Mouse (Mus musculus): ENCODE measurements around the gene Meis1.

Gene Meis1

DNA sequence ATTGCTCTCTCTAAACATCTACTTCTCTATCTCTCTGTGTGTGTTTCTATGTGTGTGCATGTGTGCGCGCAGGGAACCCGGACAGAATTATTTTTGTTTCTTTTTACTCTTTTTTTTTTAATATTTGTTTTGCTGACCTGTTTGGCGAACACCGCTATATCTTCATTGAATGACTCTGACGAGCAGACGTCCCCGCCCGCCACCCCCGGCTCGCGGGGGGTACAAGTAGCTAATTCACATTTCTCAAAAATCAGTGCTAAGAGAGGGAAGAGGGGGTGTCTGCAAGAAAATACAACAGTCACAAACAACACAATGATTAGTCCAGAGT lies 4.7 kb downstream of the Meis1 start:
- DNase-seq, result no peak

DNA sequence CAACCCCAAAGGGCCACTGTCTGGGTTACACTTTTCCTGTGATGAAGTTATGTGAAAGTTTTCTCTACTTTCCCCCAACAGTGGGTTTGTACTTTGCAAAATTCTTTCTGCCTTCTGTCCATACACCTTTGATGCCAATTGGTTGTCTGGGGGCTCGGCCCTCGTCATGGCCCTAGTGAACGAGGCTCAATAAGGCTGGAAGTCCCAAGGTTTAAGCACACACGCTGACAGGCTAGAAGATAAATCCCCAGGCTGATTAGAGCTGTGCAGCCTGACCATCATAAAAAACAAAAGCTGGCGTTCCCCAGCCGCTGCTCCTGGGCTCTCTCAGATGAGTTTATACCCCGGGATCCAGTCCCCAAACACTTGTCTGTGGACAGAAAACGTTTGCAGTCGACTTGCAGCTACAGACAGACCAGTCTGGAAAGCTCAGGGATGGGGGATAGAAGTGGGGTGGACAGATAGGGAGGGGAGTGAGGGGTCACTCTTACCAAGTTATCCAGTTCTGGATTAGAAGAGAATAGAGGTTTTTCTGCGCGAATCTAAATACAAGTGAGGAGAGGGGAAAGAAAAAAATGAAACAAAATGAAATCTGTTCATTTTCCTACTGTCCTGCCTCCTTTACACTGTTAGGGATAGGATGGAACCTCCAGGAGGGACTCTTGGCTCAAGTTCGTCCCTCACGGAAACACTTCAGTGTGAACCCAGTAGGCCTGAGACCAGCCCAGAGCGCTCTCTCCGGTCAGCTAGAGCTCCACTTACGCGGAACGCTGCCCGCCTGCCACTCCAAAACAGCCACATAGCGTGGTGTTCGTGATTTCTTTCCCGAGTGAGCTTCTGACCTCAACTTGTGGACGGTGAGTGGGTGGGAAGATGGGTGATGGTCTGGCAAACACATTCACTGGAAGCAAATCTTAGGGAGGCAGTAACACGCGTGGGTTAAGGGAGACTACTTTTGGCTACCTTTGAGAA lies 5.4 kb downstream of the Meis1 start:
- peak; percentile 63 for DNase-seq

DNA sequence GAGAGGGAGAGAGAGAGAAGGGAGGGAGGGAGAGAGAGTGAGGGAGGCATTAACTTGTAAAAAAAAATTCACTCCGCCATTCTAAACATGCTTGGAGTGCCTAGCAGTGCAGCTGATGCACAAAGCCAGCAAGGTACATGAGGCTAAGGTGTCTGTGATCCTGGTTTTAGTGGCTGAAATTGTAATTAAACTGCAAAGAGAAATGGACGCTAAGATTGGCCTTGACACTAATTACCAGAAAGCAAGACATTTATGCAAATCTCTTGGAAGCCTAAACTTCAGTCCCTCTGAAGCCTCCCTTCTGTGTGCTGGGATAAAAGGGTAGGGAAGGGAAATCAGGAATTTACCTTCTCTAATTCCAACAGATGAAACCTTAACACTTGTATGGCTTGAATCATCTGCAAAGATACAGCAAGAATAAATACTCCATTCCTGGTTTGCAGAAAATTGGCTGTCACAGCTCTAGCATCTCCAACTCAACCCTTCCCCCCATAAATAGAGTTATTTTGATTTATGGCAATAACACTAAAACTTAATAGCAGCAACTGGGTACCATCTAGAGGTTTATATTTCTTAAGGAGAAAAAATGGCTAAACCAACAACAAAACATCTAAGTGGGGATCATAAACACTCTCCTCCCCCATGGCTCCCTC lies 6.2 kb downstream of the Meis1 start:
- peak; percentile 12 for DNase-seq

DNA sequence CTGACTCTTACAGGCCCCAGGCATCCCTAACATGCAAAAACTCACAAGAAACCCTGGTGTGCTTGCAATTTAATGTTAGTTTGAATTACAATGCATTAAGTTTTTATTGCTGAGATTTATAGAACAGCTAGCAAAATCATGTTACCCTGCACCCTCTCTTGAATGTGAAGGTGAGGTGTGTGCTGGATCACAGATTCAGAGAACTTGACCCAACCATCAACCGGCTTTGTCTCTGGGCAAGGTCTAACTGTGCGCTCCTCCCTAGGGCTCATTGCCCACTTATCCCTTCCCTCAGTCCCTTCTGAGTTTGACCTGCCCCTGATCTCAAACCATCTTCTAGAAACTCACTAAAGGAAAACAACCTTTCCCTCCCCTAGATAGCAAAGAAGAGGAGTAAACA lies 6.8 kb downstream of the Meis1 start:
- peak; percentile 32 for DNase-seq

DNA sequence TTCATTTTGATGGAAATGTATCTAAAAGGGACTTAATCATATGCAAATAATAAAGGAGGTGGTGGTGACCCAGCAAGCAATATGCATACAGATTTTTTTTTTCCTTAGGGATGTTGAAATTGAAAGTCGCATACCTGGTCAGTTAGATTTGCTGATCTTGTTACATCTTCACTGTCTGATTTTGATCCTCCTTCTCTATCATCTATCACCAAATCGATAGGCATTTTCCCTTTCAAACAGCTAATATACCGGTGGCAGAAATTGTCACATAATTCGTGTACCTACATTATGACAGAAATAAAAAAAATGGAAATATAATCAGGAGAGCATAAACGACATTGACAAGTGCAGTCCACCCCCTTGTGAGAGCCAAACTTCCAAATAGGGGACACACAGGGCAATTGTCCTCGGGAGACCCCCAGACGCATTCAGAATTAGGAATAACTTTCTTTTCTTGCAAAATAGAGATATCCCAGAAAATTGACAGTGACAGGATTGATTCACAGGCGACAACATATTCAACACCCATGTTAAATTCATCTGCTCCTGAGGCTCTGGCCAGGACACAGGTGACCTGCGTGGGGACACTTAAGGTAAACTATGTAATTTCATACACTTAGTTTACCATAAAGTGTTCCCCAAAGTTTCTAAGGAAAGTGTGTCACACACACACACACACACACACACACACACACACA lies 7.5 kb downstream of the Meis1 start:
- peak; percentile 20 for DNase-seq

DNA sequence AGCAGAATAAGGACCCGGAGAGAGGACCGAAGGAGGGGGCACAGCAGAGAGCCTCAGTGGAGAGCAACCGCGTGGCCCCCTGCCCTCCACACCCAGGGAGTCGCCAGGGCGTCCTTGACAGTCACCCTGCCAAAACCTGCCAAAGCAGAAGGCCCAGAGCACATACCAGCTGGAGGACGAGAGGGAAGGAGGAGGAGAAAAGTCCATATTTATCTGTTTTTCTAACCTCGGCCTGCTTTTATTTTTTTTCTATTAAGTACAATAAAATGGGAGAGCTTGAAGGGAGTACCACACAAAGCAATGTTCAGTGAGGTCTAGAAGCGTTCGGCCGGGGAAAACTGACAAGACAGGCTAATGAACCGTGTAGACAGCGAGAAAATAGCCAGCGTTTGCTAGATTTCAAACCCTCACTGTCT lies 8.4 kb downstream of the Meis1 start:
- DNase-seq, result peak; percentile 75

DNA sequence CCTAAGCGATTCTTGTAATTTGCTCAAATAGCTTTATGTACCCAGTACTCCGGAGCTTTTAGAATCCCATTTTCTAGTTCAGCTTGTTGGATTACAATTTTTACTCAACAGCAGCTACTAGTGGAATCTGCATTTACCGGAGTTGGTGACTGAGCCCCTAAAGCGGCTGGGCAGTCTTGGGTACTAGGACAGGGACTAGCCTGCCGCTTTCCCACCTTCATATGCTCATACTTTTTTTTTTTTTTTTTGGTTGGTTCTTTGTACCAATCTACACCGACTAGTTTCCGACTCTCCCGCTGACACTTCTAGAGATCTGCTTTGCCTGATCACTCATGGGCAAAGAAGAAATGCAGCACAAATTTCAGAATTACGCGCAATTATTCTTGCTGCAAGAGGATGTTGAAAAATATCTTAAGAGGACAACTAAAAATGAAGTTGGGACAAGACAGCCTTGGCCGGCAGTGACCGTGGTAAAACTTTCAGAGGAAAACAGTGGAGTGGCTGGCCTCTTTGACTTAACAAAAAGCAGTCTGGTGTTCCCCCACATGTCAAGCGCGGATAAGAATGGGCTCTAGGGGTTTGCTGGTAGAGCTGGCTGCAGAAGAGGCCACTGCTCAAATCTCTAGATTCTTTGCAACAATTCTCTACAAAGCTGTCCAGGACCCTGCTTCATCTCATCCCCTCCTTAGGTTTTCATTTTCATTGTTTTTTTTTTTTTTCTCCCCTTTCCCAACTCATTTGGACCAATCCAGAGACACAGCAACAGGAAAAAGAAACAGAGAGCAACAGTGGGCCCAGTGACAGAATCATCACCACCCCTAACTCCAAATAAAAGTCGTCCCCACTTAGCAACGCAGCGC lies 9.0 kb downstream of the Meis1 start:
- peak; percentile 33 for DNase-seq

DNA sequence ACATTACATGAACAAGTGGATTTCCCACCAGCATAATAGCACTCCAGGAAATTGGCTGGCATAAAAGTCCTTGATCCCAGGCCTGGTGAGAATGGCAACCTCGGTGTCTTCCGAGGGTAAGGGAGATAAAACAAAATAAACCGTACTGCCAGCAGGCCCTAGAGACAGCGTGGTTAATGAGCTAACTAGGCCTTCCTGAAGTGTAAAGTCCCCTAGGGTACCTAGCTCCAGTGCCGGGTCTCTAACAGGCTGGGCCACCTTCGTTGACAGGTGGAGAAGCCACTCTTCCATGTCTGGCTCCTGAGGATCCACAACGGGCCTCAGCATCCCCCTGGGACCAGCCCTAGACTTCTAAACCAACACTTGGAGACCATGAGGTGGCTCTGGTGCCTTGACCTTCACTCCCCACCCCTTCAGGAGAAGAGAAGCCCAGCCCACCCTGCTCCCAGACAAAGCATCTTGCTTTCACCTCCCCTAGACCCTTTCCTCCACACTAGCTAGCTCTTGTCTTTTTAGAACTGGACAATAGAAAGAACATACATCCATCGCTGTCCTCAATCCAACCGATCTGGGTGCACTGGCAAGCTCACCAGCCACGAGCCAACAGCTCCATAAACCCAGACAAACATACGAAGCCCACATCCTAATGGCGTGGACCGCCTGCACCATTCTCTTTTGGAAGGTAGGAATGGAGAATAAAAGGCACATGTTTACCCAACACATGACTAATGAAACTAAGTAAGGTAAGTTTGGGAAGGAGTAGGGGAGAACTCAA lies 10.0 kb downstream of the Meis1 start:
- DNase-seq, result peak; percentile 56

DNA sequence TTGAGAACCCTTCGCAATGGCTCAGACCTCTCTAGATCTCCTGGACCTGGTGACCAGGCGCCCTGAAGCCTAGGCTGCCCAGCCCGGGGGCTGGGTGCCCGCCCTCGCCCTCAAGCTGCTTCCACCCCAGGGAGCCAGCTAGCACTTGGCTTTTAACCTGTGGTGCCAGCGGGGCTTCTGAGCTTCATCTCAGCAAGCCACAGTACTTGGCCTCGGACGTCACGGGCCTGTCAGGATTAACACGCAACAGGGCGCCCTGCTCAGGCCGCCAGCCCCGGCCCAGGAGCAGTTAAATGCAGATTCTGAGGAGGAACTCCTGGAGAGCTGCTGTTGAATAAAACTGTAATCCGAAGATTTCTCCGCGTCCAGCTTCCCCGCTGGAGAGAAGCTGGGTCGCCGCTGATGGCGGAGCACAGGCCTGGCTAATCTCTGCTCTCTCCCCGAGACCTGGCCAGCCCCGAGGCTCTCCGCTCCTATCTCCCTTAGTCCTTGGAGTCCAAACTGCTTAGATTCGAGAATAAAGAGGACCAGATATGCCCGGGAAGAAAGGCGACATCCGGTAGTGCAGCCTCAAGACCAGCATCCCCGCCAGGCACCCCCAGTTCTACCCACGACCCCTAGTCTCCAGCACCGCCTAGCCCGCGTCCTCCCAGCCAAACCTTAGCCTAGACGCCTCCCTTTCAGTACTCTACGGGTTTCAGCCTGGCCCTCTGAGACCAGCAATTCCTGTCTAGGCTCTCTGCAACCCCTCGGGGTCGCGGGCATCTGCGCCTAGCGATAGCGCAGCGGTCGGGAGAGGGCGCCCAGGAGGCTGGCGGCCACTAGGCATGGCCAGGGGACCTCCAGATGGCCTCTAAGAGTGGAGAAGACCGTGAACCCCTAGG lies 11.0 kb downstream of the Meis1 start:
- DNase-seq, result peak; percentile 82

DNA sequence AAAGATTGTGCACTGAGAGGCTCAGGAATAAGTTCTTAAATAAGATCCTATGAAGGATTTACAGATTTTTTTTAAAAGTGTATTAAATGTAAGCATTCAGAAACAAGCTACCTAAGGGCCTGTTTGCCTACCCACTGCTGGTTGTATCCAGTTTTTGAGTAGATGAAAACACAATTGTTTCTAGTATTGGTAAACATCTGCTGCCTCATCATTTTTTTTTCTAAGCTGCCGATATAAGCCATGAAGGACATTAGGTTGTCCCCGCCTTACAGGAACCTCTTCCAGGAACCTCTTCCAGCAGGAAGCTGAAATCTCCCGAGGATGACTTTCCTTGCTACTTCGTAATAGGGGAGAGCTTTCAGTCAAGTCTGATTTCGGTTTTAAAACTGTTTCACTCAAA lies 11.7 kb downstream of the Meis1 start:
- no peak for DNase-seq

DNA sequence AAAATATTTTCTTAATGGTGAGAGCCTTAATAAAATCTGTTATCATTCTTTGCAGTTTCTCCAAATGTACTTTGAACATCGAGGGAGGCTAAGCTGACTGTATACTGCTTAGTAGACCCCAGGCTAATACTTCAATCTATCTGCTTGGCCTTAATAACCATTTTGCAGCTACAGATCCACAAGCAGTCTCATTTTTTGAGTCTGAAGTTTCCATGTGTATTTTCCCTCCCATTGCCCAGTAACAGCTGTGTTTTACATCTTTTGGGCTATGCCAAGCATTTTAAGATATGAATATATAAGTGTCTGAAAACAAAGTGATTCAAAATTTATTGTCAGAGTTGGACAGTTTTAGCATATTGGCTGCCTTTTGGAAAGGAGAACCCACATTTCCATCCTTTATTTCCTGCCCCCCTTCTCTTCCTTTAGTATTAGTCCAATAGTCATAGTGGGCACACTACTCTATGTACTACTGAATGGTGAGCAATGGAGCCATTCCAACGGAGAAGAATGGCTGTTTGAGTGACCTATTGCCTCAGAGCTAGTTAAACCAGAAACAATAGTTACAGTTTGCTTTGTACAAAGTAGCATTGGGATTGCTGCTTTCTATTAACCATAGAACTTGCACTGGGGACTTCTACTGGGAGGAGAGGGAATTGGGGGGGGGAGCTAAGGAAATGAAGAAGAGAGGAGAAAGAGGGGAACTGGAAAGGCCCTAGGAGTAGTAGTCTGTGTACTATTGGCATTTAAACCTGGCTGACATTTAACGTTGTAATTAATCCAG lies 12.7 kb downstream of the Meis1 start:
- no peak for DNase-seq

DNA sequence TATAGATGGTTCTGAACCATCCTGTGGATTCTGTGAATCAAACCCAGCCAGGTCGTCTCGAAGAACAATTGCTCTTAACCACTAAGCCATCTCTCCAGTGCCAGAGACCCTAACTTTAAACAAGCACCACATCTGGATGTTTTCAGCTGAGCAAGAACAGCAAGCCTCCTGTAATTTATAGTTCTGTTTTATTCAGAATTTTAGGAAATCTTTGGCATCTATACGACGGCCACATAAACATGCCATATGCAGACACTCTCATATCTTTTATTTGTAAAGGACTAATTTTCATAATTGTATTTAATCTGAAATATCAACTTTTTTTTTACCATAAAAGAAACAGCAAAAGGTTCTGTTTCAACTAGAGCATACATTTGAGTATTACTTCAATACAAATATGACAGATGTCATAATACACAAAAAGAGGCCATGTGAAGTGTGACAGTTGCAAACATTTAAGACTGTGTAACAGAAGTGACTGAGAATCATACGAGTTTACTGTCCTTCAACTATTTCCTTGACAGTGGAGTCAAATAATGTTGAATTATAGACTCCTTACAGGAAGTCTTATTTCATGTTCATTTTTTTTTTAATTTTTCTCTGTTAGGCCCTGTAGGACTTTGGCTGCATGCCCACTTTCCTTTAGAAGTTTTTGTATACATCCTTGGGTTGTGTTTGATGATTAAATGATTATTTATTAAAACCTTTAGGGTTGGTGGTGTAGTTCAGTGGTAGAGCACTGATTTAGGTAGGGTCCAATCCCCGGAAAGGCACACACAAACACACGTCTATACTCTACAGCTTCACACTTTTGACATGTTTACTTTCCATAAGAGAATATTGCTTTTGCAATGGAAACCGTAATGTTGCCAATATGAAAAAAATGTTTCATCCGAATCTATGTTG lies 13.5 kb downstream of the Meis1 start:
- DNase-seq, result no peak

DNA sequence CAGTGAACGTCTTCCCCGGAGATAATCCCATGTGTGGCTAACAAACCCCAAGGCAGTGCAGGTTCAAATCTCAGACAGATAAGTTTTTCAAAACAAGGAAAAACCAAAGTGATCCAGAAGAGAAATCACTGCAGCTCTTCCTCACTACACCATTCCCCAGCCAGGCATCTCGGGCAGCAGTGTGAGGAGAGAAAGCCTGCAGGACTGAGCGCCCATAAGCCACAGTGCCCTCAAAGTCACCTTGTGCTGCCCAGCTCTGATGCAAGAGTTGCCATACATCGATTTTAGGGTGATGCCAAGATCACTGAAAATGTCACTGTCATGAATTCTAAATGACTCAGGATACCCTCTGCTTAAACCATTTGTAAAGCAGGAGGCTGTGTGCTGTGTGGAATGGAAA lies 15.7 kb downstream of the Meis1 start:
- no peak for DNase-seq

DNA sequence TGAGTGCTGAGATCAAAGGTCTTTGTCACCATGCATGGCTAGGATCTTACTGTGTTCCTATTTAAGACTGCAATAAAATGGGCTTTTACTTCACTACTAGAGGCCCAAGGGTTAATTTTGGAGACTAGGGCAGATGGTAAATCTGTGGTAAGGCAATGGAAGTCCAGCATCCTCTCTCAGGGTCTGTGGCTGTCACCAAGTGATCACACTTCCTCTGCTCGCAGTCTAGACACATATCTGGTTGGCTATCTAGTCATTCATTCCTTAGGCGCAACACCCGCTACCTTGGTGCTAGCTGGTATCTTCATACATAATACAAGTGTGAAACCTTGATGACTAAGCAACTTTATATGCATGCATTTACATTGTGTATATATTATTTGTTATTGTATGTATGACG lies 22.0 kb downstream of the Meis1 start:
- no peak for DNase-seq

DNA sequence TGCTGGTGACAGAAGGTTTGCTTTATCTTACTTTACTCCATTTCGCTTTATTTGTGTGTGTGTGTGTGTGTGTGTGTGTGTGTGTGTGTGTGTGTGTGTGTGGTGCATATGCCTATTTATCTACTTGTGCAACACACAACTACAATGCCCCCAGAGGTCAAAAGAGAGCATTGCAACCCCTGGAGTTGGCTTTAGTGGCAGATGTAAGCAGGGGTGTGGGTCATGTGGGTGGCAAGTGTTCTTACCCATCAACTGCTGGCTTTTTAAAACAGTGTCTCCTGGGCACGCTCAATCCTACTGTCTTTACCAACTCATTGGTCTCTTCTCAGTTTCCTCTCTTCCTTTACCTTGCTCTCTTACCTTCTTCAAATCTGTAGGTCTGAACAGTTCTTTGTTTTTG lies 22.5 kb downstream of the Meis1 start:
- DNase-seq, result no peak

DNA sequence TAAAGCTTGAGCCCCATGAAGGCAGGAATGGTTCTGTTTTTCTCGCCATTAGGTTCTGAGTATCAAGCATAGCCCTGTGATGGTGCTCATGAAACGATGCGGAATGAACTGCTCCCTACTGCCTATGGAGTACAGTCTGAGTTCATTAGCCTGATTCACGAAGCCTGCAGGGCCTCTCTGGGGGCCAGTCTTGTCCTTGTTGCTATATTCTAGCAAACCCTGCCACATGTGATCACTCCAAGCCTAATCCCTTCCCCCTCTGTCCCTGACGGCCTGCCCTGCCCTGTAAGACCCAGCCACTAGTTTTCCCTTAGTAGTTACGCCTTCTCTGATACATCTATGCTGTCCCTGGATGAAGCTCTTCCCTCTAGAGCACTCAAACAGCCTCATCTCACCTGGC lies 26.0 kb downstream of the Meis1 start:
- no peak for DNase-seq

DNA sequence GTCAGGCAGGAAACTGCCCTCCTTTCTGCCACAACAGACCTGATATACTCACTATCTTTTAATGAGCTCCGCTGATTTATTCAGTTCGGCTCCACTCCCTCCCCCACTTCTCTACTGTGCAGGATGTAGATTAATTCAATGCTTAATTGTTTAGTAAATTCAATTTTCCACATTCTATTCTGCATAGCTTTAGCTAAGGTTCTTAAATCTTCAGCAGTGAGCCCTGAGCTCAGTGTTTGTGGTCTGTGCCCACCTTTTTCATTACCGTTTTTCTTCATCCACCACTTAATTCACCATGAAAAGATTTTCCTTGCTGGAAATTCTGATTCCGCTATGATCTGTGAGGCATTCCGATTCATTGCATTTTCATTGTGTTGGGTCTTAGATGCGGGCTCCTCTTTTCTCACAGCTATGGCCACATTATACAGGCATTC lies 28.5 kb downstream of the Meis1 start:
- no peak for DNase-seq

DNA sequence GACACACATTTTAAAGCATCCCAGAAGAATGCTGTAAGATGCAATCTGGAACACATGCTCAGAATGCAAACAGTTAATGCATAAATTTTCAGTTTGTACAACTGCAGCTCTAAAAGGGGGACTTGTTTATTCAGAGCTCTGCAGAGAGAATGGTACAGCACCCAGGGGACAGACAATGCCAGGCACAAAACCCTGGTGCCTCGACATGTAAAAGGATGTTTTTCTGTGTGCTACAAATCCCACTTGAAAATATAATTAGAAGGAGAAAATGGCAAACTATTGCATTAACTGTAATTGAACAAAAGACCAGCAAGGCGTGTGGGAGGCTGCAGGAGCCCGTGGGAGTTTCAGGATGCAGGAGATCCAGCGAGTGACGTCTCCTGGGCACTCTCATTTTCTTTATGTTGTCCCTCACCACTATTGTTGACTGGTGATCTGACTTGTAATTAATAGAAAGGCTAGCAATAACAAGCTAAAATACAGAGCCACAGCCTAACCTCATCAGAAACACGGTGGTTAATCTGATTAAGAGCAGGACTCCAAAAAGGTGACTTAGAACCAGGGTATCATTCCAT lies 29.0 kb downstream of the Meis1 start:
- DNase-seq, result no peak
